Mouse (Mus musculus) stomach, postnatal 0 days (tissue): ENCODE measurements around the gene Kctd2.

ENCODE experiments used
- CTCF ChIP-seq: IDR thresholded peaks from 2 replicates; pipeline ENCODE4 v1.5.1; 2016; ENCODE audit warnings: antibody characterized with exemption, low read depth, mild to moderate bottlenecking, moderate library complexity
- EP300 ChIP-seq: optimal IDR thresholded peaks from 2 replicates; pipeline ENCODE3; 2016; ENCODE audit warnings: antibody characterized with exemption

DNA sequence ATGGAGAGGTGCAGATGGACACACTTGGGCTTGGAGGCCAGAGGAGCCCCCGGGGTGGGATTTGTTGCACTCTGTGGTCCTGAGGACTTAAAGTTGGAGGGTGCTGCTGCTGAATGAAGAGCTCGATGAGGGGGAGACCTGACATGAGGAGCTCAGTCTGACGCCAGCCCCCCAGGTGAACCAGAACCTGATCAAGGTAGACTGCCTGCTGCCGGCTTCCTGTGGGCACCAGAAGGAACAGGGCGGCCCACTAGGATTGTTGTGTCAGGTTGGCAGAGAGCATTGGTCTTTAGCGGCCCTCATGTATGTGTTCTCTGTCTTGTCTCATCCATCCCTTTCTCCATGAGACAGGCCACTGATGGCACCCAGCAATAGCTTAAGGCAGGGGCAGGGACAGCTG, 14.2 kb upstream of the Kctd2 start:
- no peak for TF ChIP-seq CTCF
- TF ChIP-seq EP300 = no peak
